Mouse (Mus musculus): Measurements from ENCODE around the gene Mn1.

Gene Mn1

DNA sequence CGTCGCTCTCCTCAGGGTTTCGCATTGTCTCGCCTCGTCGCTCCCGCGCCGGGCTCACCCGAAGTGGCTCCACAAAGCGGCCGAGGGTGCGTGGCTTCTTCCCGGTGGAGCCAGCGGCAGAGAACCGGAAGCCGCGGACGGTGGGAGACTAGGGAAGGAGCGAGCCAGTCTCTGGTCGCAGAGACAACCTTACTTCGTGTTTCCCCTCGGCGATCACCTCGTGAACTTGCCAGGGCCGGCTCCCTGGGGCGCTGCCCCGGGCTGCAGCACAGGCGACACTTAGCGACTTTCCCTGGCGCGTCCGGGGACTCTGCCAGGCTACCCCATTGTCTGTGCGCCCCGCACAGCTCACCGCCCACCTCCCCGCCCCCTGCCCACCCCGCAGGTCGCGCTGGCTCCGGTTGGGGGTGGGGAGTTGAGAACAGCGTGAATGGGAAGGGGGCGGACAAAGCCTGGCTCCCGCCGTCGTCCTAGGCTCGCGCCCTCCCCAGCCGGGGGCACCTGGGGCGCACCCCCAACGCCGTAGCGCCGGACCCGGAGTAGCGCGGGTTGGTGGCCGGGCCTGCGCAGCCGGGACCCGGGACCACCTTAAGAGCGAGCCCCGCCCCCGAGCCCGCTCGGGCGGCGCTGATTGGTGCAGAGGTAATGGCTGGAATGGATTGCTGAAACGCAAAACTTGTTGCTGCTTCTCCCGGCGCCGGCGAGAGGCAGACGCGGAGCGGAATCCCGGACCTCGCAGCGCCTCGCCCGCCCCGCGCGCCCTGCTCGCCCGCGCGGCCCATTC is at the start of gene Mn1:
TSS of gene Mn1 (plus strand) at position 772 of the 784 bp plus-strand sequence.
- DNase-seq (ENCODE audit: low read depth), result no peak

DNA sequence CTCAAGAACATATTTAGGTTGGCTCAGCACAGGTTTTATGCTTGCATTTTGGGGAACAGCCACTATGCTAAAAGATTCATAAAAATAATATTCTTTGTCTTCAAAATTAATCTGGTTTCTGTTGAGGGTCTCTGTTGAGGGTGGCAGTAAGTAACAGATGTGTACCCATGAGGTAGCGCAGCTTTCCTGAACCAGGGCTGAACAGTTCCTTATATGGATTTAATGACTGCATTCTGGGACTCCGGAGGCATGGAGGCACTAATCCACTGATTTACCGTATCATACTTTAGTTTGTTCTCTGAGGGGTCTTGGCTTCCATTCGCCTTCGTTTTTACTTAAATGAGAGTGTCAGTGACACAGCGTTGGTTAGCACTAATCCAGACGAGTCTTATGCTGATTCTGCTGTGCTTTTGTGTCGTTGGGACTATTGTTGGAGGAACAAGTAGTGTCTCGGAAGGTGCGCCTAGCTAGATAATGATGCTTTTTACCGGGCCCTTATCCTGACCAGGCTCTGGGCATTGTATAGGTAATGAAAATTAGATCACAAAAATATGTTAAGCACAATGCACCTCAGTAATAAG is 49.1 kb upstream of the Mn1 start:
- no peak for DNase-seq (ENCODE audit: low read depth)

DNA sequence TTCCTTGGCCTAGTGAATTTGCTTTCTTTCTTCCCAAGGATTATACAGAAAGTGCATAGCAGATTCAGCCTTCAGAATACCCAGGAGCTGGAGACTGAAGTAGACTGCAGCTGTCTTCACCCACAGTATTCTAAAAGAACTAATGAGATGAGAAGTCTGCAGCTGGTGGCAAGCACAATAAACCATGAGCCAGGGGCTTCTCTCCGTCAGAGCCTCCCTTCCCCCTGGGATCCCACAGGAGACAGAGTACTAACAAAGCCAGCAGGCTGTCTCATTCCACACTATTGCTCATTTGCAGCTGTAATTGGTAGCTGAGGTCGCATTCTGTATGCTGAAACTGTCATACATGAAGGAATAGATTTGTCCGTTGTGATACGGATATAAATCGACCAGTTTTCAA is 48.6 kb upstream of the Mn1 start:
- DNase-seq (ENCODE audit: low read depth), result no peak

DNA sequence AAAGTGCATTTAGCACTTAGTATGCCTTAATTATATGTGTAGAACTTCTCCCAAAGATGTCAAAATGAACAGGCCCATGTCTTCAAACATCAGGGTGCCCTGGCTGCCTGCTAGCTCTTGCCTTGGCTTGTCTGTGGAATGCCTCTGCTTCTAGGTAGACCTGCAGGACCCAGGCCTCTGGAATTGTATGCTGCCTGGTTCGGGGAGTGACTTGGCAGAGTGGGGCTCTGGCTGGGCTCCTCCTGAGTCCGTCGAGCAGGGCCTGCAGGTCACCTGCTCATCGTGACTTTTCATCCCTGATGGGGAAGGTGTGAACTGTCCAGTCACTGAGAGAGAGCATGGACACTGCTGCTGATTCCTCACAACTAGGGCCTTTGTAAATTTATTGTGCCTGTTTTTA is 41.5 kb upstream of the Mn1 start:
- DNase-seq (ENCODE audit: low read depth), result no peak

DNA sequence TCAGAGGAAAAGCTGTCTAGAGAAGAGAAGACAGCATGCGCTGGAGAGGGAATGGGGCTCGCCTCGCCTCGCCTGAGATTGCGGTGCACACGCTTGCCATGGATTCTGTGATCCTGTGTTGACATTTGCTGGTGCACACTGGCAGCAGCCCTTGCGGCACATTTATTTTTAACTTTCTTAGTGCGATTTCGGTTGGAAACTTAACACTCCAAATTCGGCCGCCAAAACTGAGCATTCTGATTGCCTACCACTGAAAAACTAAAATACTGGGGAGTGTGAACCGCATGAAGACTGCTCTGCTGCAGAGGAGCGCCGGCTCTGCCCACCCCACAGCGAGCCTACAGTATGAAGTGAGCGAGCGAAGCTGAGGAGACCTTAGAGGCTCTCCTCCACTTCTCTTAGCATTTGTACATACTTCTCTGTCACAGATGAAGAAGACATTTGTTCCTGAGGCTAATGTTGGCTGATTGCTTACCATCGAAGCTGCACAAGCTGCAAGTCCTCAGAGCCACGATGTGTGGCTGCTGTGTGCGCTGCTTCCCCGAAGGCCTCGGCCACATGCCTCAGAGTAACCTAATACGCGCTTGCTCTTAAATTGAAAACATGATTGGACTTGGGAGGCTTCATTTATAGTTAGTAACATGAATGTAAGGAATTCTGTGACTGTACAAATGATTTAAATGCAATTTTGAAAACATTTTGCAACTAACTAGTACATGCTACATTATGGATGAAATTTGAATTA is 40.7 kb upstream of the Mn1 start:
- DNase-seq (ENCODE audit: low read depth), result no peak

DNA sequence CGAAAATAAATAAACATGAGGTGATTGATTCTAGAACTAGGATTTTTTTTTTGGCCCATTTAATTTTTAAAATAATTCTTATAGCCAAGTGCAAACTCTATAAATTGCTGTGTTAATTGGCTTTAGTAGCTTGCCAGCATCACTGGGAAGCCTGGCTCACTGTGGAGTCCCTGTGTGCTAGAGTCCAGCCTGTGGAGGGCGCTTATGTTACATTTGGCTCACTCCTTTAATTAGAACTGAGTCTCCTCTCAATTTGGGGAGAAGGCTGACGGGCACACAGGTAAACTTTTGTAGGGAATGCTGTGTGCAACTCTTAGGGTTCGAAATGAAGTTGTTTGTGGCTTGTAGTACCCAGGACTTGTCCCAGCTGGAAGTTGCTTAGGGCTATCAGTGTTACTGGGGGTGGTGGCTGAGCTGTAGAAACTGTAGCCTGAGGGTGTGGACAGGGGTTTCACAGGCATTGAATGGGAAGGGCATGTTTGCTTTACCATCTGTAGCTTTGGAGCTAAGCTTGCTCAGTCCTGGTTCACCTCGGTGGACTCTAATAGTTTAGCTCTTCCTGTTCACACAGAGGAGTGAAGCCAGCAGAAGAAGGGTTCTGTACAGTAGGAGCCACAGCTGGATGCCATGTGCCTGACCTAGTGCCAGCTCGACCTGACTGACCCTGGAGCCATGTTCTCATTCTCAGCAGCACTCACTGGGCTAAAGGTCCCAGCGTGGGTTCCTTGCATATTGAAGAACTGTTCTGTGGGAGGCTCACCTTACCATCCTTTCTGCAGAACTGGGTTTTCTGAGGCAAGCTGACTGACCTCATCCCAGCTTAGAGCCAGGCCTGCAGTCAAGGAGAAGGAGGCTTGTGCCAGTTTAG is 38.8 kb upstream of the Mn1 start:
- DNase-seq (ENCODE audit: low read depth), result no peak

DNA sequence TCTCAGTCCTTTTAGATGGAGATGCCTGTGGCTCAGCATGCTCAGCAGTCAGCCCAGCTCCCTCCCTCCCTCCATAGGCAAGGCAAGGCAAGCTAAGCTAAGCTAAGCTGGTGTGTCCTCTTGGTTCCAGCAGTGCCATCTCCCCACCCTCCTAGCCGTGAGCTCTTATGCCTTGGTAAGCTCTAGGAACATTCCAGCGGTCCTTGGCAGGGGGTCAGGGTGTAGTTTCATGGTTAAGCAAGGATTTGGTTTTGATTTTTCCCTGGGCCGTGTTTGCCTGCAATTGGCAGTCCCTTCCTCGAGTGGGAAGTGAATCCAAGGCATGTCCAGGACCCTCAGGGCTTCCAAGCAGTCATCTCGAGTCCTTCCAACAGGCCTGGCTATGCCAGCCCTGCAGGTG is 33.8 kb upstream of the Mn1 start:
- no peak for DNase-seq (ENCODE audit: low read depth)

DNA sequence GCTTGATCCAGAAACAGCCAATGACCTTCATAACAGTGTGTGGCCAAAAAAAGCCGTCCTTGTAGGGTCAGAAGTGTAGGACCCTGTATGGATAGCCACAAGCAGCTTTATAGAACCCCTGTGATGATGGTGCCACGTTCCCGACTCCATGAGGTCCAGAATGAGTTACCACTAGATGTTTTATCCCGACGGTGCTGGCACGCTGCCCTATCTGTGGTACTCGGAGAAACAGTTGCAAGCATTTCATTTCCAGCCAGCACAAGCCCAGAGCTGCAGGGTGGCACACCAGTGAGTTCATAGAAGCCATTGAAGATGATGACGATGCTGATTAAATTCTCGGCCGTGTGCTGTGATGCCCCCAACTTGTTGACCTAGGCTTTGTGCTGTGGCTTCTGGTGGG is 26.3 kb upstream of the Mn1 start:
- DNase-seq (ENCODE audit: low read depth), result no peak

DNA sequence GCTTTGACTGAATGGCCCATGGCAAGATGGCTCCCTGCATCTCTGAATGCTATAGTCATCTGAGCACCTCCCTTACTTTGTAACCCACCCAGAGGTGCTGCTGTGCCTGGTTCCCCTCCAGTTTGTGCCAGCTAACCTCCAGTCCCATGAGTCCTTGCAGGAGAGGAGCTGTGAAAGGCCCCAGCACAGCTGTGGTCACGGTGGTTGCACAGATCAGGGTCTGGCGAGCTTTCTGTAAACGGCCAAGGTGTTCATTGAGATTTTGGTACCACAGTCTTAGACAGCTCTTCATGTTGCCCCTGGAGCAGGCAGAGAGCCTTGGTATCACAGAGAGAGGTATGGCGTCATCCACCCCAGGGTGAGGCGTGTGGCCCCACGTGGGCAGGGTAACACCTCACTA is 25.7 kb upstream of the Mn1 start:
- DNase-seq (ENCODE audit: low read depth), result no peak

DNA sequence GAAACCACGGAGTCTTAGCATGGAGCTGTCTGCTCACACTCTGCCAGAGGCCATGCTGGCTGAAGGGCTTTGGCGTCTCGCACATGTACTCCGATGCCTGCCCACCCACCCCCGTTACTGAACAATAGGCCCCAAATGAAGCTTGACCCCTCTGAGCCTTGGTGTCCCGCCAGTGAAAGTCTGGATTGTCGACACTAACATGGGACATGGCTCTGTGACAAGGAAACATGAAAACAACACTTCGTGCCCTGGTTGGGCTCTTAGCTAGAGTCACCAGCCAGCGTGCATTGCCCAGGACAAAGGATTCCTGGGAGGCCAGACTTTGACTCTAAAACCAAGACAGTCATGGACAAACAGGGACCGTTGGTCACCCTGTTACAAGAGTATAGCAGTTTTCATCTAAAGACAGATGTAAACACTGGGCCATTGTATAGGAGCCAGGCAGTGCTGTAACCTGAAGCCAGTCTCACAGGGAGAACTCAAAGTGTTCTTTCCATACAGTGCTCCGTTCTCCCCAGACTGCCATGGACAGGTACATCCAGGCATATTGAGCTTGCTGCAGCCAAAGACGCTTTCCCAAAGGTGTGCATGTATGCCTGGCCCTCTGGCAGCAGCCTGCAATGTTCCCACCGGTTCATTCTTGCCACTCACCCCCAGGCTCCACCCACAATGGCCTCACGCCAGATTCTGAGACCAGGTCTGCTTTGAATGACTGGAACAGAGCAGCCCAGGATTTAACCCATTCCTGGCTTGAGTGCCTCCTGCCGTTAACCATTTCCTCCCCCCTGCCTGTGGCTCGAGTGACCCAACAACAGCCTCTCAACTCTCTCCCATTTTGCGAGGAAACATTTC is 23.6 kb upstream of the Mn1 start:
- DNase-seq (ENCODE audit: low read depth), result no peak

DNA sequence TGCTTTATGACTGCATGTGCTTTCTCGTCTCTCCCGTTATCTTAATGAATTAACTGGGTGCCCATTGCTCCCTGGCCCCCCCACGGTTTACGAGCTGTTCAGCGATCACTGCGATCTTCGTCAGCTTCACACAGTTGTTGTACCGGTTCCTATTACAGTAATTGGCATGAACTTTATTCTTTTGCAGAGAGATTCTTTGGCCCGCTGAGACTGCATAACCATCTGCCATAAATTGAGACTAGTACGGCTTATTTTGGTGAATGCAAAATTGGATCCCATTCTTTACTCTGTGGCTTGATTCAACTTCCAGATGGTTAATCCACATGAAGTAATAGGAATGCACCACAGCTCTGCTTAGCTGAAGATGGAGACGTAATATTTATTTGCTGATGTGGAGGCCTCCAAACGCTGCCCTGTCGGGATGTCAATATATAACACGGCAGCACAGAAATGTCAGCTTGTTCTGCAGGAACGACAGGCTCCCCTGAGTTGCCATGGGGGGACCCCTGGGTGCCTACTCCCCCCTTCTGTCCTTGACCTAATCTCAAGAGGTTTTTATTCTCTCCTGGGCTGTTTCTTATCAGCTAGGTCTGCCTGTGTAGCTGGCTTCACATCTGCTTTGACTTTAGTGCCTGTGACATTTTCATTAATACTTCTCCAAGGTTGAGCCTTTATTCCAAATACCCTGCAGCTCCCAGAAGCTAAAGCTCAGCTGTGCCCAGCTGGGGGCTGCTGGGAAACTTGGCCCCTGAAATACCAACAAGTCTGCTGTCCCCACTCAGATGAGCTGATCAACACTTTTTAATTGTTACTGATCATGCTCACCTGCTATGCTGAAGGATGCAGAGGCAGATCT is 22.7 kb upstream of the Mn1 start:
- DNase-seq (ENCODE audit: low read depth), result no peak

DNA sequence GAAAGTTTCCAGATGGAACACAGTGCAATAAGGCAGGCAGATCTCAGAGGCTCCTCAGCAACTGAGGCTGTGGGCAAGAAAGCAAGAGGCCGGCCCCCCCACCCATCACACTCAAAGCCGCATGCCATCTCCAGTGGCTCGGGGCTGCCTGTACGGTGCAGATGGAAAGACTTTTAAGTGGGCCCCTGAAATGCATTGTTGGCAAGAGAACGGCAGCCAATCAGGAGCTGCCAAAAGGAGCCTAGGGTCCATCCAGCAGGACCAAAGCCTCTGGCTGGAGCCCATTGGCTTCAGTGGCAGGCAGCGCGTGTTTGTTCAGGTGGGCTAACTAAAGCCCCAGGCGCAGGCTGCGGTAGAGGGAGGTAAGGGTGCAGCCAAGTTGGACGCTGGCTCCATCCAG is 21.4 kb upstream of the Mn1 start:
- DNase-seq (ENCODE audit: low read depth), result no peak

DNA sequence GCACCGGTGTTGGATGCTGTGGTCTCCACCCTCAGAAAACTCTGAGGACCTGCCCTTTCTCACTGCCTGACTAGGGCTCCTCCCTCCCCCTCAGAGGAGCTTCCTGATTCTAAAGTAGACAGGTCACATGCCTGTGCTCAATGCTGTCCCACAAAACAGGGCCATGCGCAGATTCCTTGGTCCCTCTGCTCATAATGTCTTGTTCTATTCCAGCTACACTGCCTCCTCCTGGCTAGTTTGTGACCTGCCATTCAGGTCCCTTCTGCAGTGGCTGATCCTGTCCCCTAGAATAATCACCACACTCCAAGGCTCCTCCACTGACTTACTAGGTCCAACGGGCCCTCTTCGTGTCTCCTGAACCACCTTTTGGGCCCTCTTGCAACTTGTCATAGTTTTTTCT is 21.0 kb upstream of the Mn1 start:
- no peak for DNase-seq (ENCODE audit: low read depth)

DNA sequence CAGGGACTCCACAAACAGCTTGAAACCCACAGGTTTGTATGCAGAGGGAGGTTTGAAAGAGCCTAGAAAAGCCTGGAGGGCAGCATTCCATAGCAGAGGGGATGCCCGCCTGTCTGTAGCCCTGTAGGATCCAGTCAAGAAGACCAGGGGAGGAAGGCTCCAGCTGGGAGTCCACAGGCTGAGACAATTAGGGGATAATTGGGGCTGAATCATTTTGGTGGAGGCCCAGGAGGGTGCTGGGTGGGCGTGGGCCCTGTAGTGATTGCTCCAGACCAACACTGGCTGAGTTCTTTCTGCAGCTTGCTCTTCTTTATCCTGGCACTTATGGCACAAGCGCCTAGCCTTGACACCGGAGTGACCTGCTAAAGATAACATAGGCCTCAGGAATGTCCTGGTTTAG is 18.7 kb upstream of the Mn1 start:
- no peak for DNase-seq (ENCODE audit: low read depth)

DNA sequence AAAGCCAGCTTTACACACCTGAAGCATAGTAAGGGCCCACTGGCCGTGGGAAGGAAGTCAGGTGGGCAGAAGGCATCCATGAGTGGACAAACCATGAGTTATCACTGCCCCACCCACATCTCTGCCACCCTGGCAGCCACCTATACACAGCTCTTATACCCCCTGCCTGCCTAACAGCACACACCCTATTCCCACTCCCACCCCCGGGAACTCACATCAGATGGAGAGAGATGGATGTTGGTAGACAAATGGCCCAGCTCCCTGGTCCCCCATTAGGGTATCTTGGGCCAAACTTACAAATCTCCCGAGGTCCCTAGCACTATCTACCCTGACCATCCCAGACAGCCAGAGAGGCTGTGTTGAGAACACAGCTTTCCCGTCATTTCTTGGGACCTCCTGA is 17.9 kb upstream of the Mn1 start:
- no peak for DNase-seq (ENCODE audit: low read depth)

DNA sequence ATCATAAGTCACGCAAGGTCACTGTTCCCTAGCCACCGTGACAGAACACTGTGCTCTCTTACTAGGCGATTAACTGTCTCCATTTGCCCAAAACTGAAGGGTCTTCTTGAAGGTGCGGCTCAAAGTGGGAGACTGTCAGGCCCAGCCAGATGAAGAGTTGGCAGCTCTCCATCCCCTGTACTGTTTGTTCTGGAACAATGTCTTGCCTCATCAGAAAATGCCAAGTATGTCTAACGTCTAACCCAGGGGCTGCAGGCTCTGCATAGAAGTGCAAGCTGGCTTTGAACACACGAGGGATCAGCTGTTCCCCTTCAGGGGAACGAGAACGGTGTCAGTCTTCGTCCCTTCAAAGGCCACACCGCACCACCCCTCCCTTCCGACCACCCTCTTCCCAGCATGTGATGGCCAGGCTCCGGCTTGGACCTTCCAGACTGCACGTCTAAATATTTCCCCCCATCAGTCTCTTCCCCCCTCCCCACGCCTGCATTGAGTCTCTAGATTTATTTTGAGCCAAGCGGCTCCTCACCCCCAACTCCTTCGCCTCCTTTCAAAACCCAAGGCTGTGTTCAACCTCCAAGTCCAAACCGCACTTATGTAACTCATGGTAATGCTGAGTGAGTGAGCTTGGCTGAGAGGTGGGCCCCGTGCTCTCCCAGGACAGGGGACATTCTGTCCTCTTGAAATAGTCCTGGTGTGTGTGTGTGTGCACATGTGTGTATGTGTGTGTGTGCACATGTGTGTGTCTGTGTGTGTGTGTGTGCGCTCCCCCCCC is 15.1 kb upstream of the Mn1 start:
- no peak for DNase-seq (ENCODE audit: low read depth)

DNA sequence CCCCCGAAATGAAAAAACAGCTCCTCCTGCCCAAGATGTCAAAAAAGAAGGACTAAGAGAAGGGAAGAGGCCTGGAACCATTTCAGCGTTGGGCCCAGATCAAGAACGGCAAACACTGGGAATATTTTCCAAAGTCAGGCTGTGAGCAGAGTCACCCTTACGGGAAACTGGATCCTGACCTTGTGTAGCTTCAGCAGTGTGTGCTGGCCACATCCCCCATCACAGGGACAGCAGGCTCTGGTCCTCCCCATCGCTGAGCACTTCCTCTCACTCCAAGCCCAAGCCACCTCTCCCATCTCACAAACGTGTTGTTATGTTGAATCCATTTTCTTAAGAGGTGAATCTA is 14.5 kb upstream of the Mn1 start:
- no peak for DNase-seq (ENCODE audit: low read depth)

DNA sequence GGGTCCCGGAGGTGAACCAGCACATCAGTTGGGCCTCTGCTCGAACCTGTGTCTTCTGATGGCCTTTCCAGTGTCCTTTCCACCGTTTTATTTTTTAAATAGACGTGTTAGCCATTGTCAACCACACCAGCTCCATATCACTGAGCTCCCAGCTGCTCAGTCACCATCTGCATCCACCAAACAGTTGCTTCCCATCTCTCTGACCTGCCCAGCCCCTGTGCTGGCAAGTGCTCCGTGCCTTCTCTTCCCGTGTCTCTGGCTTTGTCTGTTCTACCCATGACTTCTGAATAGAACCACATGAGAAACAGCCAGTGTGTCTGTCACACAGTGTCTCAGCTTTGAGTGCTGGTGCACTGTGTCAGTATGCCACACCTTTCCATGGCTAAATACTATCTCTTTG is 12.4 kb upstream of the Mn1 start:
- DNase-seq (ENCODE audit: low read depth), result no peak

DNA sequence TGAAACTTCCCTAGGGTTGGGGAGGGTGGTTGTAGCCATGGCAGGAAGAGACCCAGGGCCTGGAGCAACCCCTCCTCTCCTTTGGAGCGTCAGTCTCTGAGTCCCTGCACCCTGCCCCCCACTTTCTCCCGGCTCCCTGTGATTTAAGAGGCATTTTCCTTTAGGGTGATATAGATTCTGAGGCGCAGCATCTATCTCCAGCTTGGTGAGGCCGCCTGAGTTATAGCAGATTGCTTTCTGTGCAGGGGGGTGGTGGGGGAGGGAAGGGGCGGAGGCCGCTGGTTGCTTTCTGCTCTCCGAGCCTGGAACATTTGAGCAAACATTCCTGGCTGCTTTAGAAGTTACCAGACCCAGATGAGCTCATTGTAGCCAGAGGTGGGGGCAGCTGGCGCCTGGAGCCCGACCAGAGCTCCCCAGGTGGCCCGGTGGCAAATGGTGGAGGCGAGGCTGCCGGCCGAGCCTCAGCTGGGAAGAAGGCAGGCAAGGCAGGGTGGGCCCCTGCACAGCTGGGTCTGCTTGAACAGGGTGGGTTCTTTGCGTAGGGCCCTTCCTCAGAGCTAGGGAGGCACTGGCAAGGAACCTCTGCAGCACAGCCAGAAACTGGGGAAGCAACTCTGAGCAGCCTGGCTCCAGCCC is 8.6 kb upstream of the Mn1 start:
- DNase-seq (ENCODE audit: low read depth), result no peak

All from c-Kit-positive CD71-positive TER-119-negative erythroid progenitor cells, embryonic 14.5 days (primary cell).